Mouse (Mus musculus) cerebellum, adult 18-20 months (tissue): ENCODE measurements around the gene Cc2d2b.
A peak's percentile ranks its signal among the peaks of the same experiment; 100 is the strongest.

Source experiments
- DNase-seq, 2 experiments: peaks; one replicate each; pipeline ENCODE4 v3.0.0; 2021

Gene Cc2d2b

DNA sequence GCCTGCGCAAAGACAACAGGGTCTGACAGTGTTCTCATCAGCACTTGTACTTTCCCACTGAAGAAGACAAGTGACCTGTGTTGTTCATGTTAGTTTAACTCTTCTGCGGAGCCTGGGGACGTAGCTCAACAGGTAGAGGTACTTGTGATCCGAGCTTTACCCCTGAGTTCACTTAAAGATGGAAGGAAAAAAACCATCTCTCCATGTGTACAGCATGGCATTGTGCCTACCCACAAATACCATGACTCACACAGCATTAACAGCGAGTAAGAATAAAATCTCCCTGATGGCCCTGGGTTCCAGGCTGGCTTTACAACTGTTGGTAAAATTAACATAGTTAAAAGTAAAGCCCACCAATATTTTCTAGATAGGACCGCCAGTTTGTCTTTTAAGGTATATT, 85.9 kb downstream of the Cc2d2b start:
- no peak for DNase-seq

GRCm38 (mm10) chr19:40838205-40838604, 89.7 kb downstream of the Cc2d2b start:
- no peak for DNase-seq

DNA sequence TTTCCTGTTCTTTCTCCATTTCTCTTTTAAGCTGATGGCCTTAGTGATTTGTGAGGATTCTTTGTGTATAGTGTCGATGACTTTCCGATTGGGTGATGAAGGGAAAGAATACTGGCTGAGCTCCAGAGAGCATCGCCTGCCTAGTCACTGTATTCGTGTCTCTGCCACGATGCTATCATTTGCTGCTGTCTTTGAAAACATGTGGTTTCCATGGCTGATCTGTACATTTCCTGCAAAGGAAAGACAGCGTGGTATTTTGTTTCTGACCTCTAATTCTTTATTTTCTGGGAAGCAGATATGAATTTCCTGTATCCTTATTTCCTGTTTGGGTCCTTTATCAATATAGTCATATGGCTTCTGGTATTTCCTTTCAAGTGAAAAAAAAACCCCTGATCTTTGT, 91.8 kb downstream of the Cc2d2b start:
- DNase-seq: no peak

DNA sequence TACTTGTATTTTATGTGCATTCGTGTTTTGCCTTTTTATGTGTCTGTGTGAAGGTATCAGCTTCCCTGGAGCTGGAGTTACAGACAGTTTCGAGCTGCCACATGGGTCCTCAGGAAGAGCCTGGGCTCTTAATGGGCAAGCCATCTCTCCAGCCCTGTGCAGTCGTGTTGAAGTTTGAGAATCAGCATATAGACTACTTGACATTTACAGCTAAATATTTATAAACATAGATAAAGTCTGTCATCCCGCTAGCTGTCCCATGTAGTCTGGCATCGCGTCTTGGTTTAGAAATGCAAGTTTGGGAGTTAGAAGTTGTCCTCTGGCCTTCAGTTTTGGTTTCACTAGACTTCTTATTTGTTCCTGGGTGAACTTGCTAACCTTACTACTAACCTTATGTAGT, 92.5 kb downstream of the Cc2d2b start:
- DNase-seq: no peak

GRCm38 (mm10) chr19:40841593-40841992, 93.0 kb downstream of the Cc2d2b start:
- no peak for DNase-seq

DNA sequence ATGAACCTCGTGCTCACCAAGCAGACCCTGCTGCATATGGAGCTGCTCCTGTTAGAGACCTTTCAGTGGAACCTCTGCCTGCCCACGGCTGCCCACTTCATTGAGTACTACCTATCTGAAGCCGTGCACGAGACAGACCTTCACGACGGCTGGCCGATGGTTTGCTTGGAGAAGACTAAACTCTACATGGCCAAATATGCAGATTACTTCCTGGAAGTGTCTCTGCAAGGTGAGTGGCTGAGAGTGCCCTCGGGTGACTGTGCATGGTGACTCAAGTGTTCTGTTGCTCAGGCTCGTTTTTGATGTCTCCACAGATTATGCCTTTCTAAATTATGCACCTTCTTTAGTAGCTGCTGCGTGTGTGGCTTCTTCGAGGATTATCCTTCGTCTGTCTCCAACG, 96.2 kb downstream of the Cc2d2b start:
- DNase-seq: no peak

DNA sequence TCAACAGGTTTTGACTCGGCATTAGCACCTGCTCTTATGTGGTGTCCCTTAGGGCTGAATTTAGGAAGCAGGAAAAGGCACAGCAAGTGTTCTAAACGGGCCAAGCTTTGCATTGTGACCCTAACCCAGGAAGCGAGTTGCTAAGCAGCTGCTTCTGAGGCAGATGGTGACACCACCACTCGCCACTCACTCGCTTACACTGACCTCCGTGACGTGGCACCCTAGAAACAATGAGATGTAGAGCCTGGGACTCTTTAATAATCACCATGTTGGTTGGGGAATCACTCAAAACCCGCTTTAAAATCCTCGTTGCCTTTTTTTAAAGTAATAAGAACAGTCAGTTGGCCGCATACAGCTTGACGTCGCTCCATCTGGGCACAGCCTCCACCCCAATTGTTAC, 100.8 kb downstream of the Cc2d2b start:
- DNase-seq: no peak

DNA sequence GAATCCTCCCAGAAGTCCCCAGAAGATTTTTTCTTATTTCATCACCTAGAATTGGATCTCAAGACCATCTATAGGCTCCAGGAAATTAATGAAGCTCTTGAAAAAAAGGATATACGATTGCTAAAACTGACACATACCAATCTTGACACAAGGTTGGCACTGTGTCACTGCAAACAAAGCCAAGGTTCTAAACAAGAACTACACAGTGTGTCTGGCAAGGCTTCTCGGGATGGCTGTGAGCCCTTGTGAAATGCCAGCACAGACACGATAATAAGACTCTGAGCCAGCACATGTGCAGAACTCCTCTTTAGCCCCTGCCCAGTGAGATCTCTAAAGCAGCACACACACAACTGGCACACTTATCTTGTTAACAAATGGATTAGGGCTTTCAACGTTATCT, 111.0 kb downstream of the Cc2d2b start:
- DNase-seq: no peak

GRCm38 (mm10) chr19:40868284-40868683, 119.7 kb downstream of the Cc2d2b start:
- no peak for DNase-seq

GRCm38 (mm10) chr19:40869425-40870105, 121.0 kb downstream of the Cc2d2b start:
- DNase-seq: no peak

DNA sequence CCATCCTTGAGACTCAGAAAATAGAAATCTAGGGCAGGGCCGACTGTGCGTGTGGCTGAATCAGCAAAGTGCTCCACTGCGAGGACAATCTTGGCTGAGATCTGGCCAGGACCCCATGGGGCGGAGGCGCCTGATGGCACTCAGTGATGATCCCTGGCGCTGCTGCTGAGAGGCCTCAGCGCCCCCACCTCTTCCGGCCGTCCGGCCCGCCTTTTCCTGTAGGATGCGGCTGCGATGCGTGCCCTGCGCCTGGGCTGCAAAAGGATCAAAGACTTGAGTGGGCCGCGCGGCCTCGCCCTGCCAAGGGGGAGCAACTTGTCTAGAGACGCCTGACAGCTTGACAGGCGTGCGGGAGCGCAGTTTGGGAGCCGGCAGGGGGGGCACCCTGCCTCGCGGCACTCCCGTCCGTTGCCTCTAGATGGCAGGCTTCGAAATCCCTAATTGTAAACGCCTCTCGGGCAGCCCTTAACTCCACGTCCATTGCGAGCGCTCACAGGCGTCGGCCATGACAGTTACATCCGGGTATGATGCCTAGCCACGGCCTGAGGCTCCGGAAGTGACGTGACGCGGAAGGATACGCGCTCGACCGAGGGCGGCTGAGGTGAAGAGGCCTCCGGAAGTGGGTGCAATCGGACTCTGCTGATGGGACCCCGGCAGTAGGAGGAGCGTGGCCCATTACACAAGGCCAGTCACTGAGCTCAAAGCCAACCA, 124.6 kb downstream of the Cc2d2b start:
- peak; percentile 89 to 92 for DNase-seq
